Mouse (Mus musculus): ENCODE data around the gene Gm21739. TPM values are rescaled to one million over a fixed set of nuclear protein-coding genes. Genes with fewer than 3 reads are reported as not detected.

Gene Gm21739
- polyA plus RNA-seq (2015; fragmentation: Illumina TruSeq; extraction: RNeasy Lipid Tissue Mini Kit (QIAGEN cat#74804); ENCODE audit: insufficient read depth, low replicate concordance) = not detected

GRCm38 (mm10) chrY:44264344-44264743, at the start of gene Gm21739:
Gene Gm21739 (minus strand): TSS chrY:44264444.

Data from spleen, adult 10 weeks (tissue).